Mouse (Mus musculus): ENCODE measurements around the gene Gm28539.
"Not testable (repeated sequence)": the region's sequence is repeated elsewhere in the genome, so short reads cannot be mapped to it uniquely, and the experiment has no call there.

The Gm28539 gene

DNA sequence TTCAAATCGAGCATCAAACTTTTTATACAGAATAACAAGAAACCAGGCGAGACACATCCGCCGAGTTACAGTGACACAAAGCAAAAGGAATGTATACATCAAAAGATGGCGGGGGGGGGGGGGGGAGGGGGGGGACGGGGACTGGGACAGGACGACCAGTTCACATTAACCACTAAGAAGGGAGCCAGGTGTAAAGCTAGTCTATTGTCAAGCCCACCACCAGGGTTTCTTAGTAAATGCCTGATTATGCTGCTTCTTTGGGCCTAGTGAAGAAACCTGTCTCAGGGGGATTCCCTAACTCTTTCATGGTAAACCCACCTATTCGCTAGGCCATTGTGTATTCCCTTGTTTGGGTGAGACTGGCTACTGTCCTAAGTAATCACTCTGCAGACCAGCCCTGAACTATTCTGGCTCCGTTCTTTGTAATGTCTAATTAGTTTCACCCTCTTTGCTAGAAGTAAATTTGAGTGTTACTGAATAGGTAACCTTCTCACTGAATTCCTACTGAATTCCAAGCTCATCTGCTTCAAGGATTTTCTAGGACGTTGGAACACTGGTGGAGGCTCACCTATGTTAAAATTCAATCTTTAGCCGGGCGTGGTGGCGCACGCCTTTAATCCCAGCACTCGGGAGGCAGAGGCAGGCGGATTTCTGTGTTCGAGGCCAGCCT is 13.3 kb downstream of the Gm28539 start:
- not testable (repeated sequence) for DNase-seq (ENCODE audit: low read depth, low spot score)

DNA sequence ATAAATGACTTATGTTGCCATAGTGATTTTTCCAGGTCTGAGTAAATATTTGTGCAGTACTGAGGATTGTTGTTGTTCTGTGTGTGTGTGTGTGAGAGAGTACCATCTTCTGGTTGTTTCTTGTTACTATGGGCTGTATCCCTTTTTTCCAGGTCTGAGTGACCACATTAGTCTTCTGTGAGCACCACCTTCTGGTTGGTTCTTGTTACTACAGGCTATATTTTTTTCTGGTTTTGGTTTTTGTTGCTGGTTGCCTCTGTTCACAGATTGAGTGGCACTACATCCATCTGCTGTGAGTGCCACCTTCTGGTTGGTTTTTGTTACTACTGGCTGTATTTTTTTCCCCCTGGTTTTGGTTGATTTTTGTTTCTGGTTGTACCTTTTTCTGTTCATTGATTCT is 22.2 kb downstream of the Gm28539 start:
- peak; percentile 67 for DNase-seq (ENCODE audit: low read depth, low spot score)

GRCm38 (mm10) chr16:18860186-18860585 is 23.8 kb downstream of the Gm28539 start:
- DNase-seq (ENCODE audit: low read depth, low spot score) = no peak

GRCm38 (mm10) chr16:18870495-18870894 is 34.1 kb downstream of the Gm28539 start:
- DNase-seq (ENCODE audit: low read depth, low spot score) = not testable (repeated sequence)

GRCm38 (mm10) chr16:18876091-18876441 is 39.7 kb downstream of the Gm28539 start:
- no peak for DNase-seq (ENCODE audit: low read depth, low spot score)

- peak; percentile 94 for DNase-seq (ENCODE audit: low read depth, low spot score)
Observed at GRCm38 (mm10) chr16:18876442-18877308, 40.3 kb downstream of the Gm28539 start, which contains the start of the genes Mrpl40 and Hira. TSS of gene Mrpl40 (minus strand) at chr16:18876862. TSS of gene Hira (plus strand) at chr16:18877037.

GRCm38 (mm10) chr16:18877386-18878090 is 41.2 kb downstream of the Gm28539 start:
- peak; percentile 81 for DNase-seq (ENCODE audit: low read depth, low spot score)

DNA sequence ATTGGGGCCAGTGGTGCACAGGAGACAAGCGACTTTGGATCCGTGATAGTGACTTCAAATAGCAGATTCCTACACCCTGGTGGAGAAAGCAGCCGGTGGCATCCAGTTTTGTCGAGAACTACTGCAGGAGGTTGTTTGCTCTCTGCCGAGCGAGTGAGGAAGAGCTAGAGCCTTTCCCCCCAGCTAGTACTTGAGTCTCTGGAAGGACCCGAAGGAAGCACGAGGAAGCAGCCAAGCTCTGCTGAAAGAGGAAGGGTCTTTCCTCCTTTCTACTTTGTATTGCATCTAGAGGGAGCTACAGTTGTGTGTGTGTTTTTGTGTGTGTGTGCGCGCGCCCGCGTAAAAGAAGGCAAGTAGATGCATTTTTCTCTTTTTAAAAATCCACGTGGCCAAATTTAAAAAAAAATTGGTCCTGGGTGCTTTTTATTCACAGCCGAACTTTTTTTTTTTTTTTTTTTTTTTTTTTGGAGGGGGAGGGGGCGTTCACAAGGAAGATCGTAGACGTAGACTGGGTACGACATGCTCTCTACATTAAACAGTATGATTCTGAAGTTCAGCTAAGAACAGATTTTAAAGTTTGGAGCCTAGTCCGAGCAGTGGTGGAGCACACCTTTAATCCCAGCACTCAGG is 41.8 kb downstream of the Gm28539 start:
- no peak for DNase-seq (ENCODE audit: low read depth, low spot score)

DNA sequence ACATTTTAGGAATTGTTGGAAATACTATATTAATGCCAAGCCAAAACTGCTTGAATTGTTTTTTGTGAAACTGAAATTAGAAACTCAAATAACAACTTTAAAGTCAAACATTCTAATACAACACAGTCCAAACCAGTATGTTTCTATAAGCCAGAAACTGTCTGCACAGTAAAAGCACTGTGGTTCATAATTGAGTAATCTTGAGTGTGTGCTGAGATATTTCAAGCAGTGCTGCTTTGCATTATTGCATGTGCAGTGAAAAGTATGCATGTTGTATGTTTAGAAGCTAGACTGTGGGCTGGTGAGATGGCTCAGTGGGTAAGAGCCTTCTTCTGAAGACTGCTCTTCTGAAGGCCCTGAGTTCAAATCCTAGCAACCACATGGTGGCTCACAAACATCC is 47.7 kb downstream of the Gm28539 start:
- DNase-seq (ENCODE audit: low read depth, low spot score) = no peak

GRCm38 (mm10) chr16:18893840-18894372 is 57.5 kb downstream of the Gm28539 start:
- no peak for DNase-seq (ENCODE audit: low read depth, low spot score)

DNA sequence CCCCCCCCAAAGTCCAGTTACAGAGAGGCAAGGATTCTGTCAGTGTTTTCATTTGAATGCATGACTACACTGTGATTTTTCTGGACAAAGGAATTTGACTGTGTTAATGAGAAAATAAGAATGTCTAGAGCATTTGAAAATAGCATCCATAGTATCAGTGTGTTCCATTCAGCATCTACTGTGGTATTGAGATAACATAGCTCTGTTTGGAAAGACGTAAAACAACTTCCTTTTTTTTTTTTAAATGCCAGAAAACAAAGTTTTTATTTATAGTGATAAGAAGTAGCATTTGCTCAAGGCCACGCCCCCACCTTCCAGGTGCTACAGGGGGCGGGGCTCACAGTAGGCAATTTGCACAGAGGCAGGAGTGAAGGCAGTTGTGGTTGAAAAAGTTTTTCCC is 58.9 kb downstream of the Gm28539 start:
- no peak for DNase-seq (ENCODE audit: low read depth, low spot score)

GRCm38 (mm10) chr16:18896429-18896828 is 60.0 kb downstream of the Gm28539 start:
- DNase-seq (ENCODE audit: low read depth, low spot score) = no peak

DNA sequence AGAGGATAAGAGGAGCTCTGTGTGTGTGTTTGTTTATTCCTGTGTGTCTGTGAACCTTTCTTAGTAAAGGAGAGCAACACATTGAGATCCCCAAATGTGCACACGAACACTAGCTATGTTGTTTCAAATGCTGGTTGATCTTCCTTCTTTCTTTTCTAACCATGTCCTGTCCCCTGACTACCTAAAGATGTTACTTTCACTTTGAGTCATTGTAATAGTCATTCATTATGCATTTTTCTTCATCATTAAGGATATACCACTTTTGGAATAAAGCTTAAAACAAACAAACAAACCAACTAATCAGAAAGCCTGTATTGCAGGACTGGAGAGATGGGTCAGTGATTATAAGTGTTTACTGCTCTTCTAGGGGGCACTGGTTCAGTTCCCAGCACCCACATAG is 69.3 kb downstream of the Gm28539 start:
- DNase-seq (ENCODE audit: low read depth, low spot score) = no peak

- no peak for DNase-seq (ENCODE audit: low read depth, low spot score)
Observed at GRCm38 (mm10) chr16:18916064-18916463, 79.7 kb downstream of the Gm28539 start.

- no peak for DNase-seq (ENCODE audit: low read depth, low spot score)
Observed at GRCm38 (mm10) chr16:18921771-18922170, 85.4 kb downstream of the Gm28539 start.

DNA sequence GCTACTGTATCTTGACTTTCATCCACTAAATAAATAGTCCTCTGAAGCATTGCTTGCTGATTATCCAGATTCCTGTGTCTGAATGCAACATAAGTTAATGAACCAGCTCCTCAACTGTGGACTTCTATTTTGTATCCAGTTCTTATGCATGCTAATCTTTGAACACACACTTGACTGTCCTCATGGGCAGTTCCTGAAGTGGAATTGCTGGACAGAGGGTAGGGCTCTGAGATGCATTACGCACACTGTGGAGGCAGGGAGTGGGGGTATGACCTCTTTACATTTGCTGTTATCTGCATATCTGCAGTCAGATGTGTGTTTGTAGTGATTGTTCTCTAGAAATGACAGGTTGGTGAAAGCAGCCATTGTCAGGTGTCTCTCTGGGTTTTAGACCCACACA is 91.6 kb downstream of the Gm28539 start:
- no peak for DNase-seq (ENCODE audit: low read depth, low spot score)

DNA sequence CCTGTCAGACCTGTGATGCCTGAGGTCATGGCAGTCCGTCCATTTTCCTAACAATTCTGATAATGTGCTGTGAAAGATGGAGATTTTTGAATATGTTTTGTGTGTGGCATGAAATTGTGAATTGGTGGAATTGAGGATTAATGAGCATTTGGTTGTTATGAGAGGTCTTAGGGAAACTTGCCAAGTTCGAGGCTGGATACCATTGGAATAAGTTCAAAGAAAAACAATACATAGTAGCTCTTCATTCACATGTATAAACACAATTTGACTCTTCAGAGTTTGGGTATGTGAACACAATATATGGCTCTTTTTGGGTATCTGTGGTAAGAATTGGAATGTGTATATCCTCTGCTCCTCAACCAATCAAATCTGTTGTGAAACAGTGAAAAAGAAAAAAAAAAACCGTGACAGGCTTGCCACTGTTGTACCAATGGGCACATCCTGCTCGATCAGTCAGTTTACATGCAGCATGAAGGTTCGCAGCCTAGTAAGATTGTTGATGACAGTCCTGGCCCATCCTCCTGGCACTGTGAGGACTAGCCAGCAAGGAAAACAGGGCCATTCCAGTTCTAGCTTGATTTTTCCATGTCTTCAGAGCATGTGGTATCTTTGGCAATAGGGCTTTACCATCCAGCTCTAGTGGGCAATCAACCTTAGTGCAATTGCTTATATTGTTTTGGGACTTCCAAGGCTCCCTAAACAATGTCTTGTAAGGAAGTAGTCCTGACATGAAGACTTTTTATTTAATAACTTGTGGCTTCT is 102.1 kb downstream of the Gm28539 start:
- DNase-seq (ENCODE audit: low read depth, low spot score) = no peak

- no peak for DNase-seq (ENCODE audit: low read depth, low spot score)
Observed at GRCm38 (mm10) chr16:18943906-18944305, 107.5 kb downstream of the Gm28539 start.

DNA sequence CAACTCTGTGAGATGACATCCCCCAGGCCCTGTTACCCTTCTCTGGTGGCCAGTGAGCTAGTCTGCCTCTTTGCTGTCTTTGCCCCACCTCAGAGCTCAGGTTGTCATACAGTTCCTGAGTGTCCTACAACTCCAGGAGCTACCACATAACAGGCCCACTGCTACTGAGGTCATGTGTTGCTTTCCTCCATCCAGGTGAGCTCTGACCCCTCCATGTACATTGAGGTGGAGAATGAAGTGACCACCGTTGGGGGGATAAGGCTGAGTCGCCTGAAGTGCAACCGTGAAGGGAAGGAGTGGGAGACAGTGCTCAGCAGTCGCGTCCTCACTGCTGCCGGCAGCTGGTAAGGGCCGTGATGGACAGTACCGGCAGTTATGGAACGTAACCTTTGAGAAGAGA is 112.6 kb downstream of the Gm28539 start:
- no peak for DNase-seq (ENCODE audit: low read depth, low spot score)

DNA sequence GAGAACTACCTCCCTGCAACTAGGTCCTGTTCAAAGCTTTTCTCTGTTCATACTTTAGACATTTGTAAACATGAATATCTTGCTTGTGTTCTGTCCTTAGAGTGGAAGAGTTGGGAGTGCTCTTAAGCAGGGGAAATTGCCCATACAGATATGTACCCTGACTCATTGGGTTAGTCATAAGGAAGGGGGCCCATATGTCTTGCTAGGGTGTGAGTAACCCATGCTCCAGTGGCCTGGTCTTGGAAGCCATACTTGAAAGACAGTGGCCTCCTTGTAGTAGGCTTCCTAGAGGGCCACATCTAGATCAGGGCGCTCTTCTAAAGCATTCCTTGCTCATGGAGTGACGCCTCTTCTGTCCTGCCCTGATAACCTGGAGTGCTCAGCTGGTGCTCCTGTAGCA is 114.0 kb downstream of the Gm28539 start:
- no peak for DNase-seq (ENCODE audit: low read depth, low spot score)

DNA sequence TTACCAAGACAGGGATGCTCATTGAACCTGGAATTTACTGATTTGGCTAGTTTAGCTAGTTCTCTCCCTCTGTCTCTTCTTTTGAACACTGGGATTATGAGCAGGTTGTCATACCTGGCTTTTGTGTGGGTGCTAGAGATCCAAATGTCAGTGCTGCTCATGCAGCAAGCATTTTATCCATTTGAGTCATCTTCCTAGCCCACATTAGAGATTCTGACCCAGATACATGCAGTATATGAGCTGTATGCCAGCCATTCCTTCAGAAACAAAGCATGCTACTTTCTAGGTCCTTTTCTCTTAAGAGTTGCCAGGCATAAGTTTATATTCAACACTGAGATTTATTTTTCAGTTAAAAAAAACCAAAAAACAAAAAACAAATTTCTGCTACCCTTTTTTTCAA is 116.4 kb downstream of the Gm28539 start:
- DNase-seq (ENCODE audit: low read depth, low spot score) = no peak

Measured in CD4-positive, CD25-positive, alpha-beta regulatory T cell, adult 2 months (primary cell).